Mouse (Mus musculus) lung, adult 2 months (tissue): Measurements from ENCODE around the gene Wdr47.

Experiments
- CTCF ChIP-seq: fragments of 200-500 bp; IDR thresholded peaks from 2 replicates; pipeline ENCODE4 v1.5.1; 2011; ENCODE audit warnings: mild to moderate bottlenecking, low read length, control low read depth; ENCODE audit not compliant: insufficient read depth
- POLR2A ChIP-seq: fragments of 200-500 bp; IDR thresholded peaks from 2 replicates; pipeline ENCODE4 v1.6.1; 2011; ENCODE audit warnings: low read depth, mild to moderate bottlenecking, control low read depth, low read length, borderline replicate concordance; ENCODE audit errors: extremely low read depth

DNA sequence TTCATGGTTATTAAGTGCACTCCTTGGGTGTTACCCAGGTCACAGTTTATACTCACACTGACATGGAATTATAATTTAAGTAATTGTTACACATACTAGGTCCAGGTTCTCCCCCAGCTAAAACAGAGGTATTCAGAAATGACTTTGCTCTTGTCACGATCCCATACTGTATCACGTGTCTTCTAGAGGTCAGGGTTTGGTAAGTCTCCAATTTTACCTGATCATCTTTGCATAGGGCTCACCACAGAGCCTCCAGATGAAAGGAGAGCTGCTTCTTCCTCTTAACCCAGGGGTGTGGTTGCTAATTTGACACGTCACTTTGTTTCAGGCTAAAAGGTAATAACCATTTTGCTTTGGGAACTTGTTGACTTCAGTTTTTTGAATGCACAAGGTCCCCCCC, 53.8 kb downstream of the Wdr47 start:
- no peak for TF ChIP-seq CTCF
- TF ChIP-seq POLR2A = no peak
